17 mouse cellular contexts compared by ENCODE assay signal in genomic region chr2:71736213-71736612, GRCm38 (mm10). TPM values are rescaled to one million over a fixed set of nuclear protein-coding genes. Genes with fewer than 3 reads are reported as not detected.
DNase-seq lines count a peak whose midpoint lies in the region; TF ChIP-seq lines count a peak whose summit lies in the region.
"Had no signal": no experiment of that assay in that cellular context is flagged by ENCODE, and none has a peak within 500 bp of the region (broad histone marks: within the 10 kb centered on the region; RNA-seq: fewer than 3 reads in every experiment).

No protein-coding gene starts in this region.

- no peak for DNase-seq in layer of hippocampus, adult 2 months (ENCODE audit: low spot score in 2 of 2)
- DNase-seq in layer of hippocampus, adult 8-10 months (ENCODE audit: low spot score in 2 of 2): no peak
- peak; percentile 37 for DNase-seq in thymus, postnatal 14 days
- no peak for DNase-seq in thymus, postnatal 10 days (ENCODE audit: low spot score in 2 of 2)
- peak; percentile 18 for DNase-seq in T-cell, adult 2 months (ENCODE audit: low spot score)
- DNase-seq in cerebellum, adult 9-11 months: no peak
- no peak for DNase-seq in adipocyte (ENCODE audit: low spot score)
- DNase-seq: cerebellum, adult 8-10 months; kidney, adult 8-10 months; lung, postnatal 36 days; right cerebral cortex, postnatal 4 days had no signal

- H3K27ac ChIP-seq in layer of hippocampus, adult 2 months: no peak overlapping the region
- H3K27ac ChIP-seq: heart, embryonic 15.5 days; hindbrain, embryonic 13.5 days; limb, embryonic 15.5 days; midbrain, embryonic 13.5 days; neural tube, embryonic 12.5 days had no signal

- no peak overlapping the region for H3K4me3 ChIP-seq in layer of hippocampus, adult 2 months
- H3K4me3 ChIP-seq: erythroblast, embryonic 14.5 days; heart, embryonic 15.5 days; hindbrain, embryonic 13.5 days; limb, embryonic 15.5 days; midbrain, embryonic 13.5 days; neural tube, embryonic 12.5 days had no signal

- peak; percentile 57 for TF ChIP-seq CTCF in layer of hippocampus, adult 2 months (conservative IDR thresholded peaks at IDR 0.05)

RNA-seq across cellular contexts. Expression of gene Itga6, which starts 9.2 kb away (rescaled TPM):
- total RNA-seq in layer of hippocampus, adult 2 months (2021): 10 to 100 TPM; 21.1 to 25.8 TPM
- 10 to 100 TPM; 24.9 to 37.5 (median 30.5) TPM for total RNA-seq in layer of hippocampus, adult 8-10 months (2022)

Comparison
In these comparisons a context has a peak if more than half of its experiments do, and no peak if none do; other contexts are left out.
1. DNase-seq: peak in thymus, postnatal 14 days (single experiment) and T-cell, adult 2 months (single experiment); none in layer of hippocampus, adult 2 months (0 of 2), layer of hippocampus, adult 8-10 months (0 of 2), thymus, postnatal 10 days (0 of 2), cerebellum, adult 9-11 months (single experiment) and adipocyte (single experiment).